Mouse (Mus musculus) left cerebral cortex, adult 6 months (tissue): ENCODE results near the gene Zfp952. TPM values are rescaled to one million over a fixed set of nuclear protein-coding genes. Genes with fewer than 3 reads are reported as not detected.

Experiments
- long read RNA-seq, 2 experiments: library from polyadenylated mRNA; unstranded; transcript quantifications; one replicate each; pipeline ENCODE4 v2.0.0; 2019 to 2020
- polyA plus RNA-seq: library from polyadenylated mRNA; unstranded; fragments of <200 nt; fragmentation: Nextera tagmentation; gene quantifications from 2 replicates; pipeline ENCODE4 v1.2.3, GENCODE M21; 2021

The Zfp952 gene
- polyA plus RNA-seq, result 9.2 and 10.8 TPM in 2 replicates
- long read RNA-seq, experiment 1, transcript Zfp952-201 (4 exons, 2,950 nt), result major isoform, 60 of 83 reads
- long read RNA-seq, experiment 1, transcript Zfp952-203 (5 exons, 3,118 nt), result minor isoform, 5 of 83 reads
- long read RNA-seq, experiment 1, partial matches to known transcripts, result 3 of 83 reads
- long read RNA-seq, experiment 1, other reads (novel, unspliced or antisense), result 15 of 83 reads
- long read RNA-seq, experiment 2, transcript Zfp952-201 (4 exons, 2,950 nt), result major isoform, 6 of 15 reads
- long read RNA-seq, experiment 2, partial matches to known transcripts, result 0 of 15 reads
- long read RNA-seq, experiment 2, other reads (novel, unspliced or antisense), result 9 of 15 reads

GRCm38 (mm10) chr17:32992699-32993474 lies at the start of gene Zfp952:
TSS of gene Zfp952 (plus strand) at chr17:32993129.

GRCm38 (mm10) chr17:32947215-32947914 lies 45.6 kb upstream of the Zfp952 start, which contains the start of gene Cyp4f13:
TSS of gene Cyp4f13 (minus strand) at chr17:32947402.

GRCm38 (mm10) chr17:32965623-32966290 lies 27.2 kb upstream of the Zfp952 start, which contains the start of gene Zfp472:
TSS of gene Zfp472 (plus strand) at chr17:32965814.

GRCm38 (mm10) chr17:33032900-33033891 lies 40.3 kb downstream of the Zfp952 start, which contains the start of gene Zfp763:
TSS of gene Zfp763 (minus strand) at chr17:33033402.

Other genes starting within 250 kb of the Zfp952 start
- gene Zfp871, start 204.8 kb upstream of the Zfp952 start, polyA plus RNA-seq, result 7.2 and 10.7 TPM in 2 replicates
- 3.8 TPM in 2 replicates for gene Zfp811, start 183.2 kb upstream of the Zfp952 start, polyA plus RNA-seq
- 9.2 and 9.3 TPM in 2 replicates for gene Zfp799, start 162.9 kb upstream of the Zfp952 start, polyA plus RNA-seq
- 3.2 and 4.0 TPM in 2 replicates for gene Zfp870, start 101.5 kb upstream of the Zfp952 start, polyA plus RNA-seq
- 8.7 and 9.4 TPM in 2 replicates for gene Cyp4f14, start 75.8 kb upstream of the Zfp952 start, polyA plus RNA-seq
- 6.8 and 9.1 TPM in 2 replicates for gene Cyp4f13, start 45.7 kb upstream of the Zfp952 start, polyA plus RNA-seq
- 3.0 and 3.5 TPM in 2 replicates for gene Zfp472, start 27.3 kb upstream of the Zfp952 start, polyA plus RNA-seq
- gene Zfp763, start 40.3 kb downstream of the Zfp952 start, polyA plus RNA-seq, result 8.8 and 12.4 TPM in 2 replicates
- gene 4921501E09Rik, start 74.9 kb downstream of the Zfp952 start, polyA plus RNA-seq, result not detected in 2 replicates
- 7.3 and 10.6 TPM in 2 replicates for gene Zfp563, start 96.2 kb downstream of the Zfp952 start, polyA plus RNA-seq
- gene Morc2b, start 146.6 kb downstream of the Zfp952 start, polyA plus RNA-seq, result 1.2 and 1.3 TPM in 2 replicates
- 0.08 TPM in 1 of 2 replicates, not detected in the other for gene Olfr55, start 175.3 kb downstream of the Zfp952 start, polyA plus RNA-seq
- not detected in 2 replicates for gene Olfr239, start 198.2 kb downstream of the Zfp952 start, polyA plus RNA-seq
- gene Olfr1564, start 228.6 kb downstream of the Zfp952 start, polyA plus RNA-seq, result 0.03 and 0.04 TPM in 2 replicates